Mouse (Mus musculus): Measurements from ENCODE around the gene Ghitm. TPM values are rescaled to one million over a fixed set of nuclear protein-coding genes. Genes with fewer than 3 reads are reported as not detected.

The Ghitm gene
- polyA plus RNA-seq, 1 experiment from 2014 or later, result 213 TPM

DNA sequence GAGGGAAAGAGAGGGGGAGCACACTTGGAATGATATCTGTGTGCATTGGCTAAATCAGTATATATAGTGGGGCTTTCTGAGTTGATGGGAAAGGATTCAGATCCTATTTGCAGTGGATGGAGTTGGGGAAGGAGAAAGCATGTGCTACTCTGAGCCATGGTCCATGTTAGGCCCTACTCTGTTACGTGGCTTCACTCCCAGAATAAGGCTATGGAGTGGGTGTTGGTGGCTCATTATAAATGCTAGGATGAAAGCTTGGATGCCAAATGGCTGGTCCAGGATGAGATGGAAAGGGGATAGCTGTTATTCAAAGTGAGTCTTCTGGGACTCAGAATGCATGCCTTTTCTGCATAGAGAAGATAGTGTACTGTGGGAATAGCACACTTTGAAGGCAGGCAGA is 54.3 kb downstream of the Ghitm start:
- ATAC-seq (ENCODE audit: low FRiP score) (no peak), DNase-seq (ENCODE audit: low spot score) (no peak)
- Histone ChIP-seq H3K27me3 (ENCODE audit: control insufficient read depth, insufficient read depth, low read length) (no peaks in the 10 kb centered on the region), H3K36me3 (replicated peaks; ENCODE audit: control insufficient read depth, insufficient read depth) (no peaks in the 10 kb centered on the region), H3K4me3 (replicated peaks; ENCODE audit: low read length) (no peak overlapping the region), H3K27ac (no peak overlapping the region), H3K9ac (no peak overlapping the region), H3K4me2 (replicated peaks) (no peak overlapping the region), H3K4me1 (replicated peaks; ENCODE audit: control insufficient read depth, insufficient read depth, low read length) (no peaks in the 10 kb centered on the region), H3K9me3 (ENCODE audit: control insufficient read depth, low read length) (no peaks in the 10 kb centered on the region)
- 67% methylated on average over 1 of the region's 1 CpGs for WGBS

Other genes with a start within 250 kb of the Ghitm start
- gene Ccser2, start 166.5 kb downstream of the Ghitm start, polyA plus RNA-seq (2014; fragmentation: Nextera tagmentation; extraction: Ambion mirVana), result 84.4 and 96.1 TPM in 2 replicates
- gene Rgr, start 86.3 kb downstream of the Ghitm start, polyA plus RNA-seq (2014; fragmentation: Nextera tagmentation; extraction: Ambion mirVana), result 0.26 TPM in 1 of 2 replicates, not detected in the other
- gene Lrit1, start 80.4 kb downstream of the Ghitm start, polyA plus RNA-seq (2014; fragmentation: Nextera tagmentation; extraction: Ambion mirVana), result not detected in 2 replicates
- not detected in 2 replicates for gene Lrit2, start 67.3 kb downstream of the Ghitm start, polyA plus RNA-seq (2014; fragmentation: Nextera tagmentation; extraction: Ambion mirVana)
- 2.7 and 4.3 TPM in 2 replicates for gene Cdhr1, start 36.9 kb downstream of the Ghitm start, polyA plus RNA-seq (2014; fragmentation: Nextera tagmentation; extraction: Ambion mirVana)
- gene 2610528A11Rik, start 21.2 kb downstream of the Ghitm start, polyA plus RNA-seq (2014; fragmentation: Nextera tagmentation; extraction: Ambion mirVana), result 0.39 TPM in 1 of 2 replicates, not detected in the other

All from hindbrain, embryonic 14.5 days (tissue).